Mouse (Mus musculus) myocyte (in vitro differentiated cells): ENCODE measurements around the gene Mvb12b. TPM values are rescaled to one million over a fixed set of nuclear protein-coding genes. Genes with fewer than 3 reads are reported as not detected.

ENCODE experiments used
- H3K27me3 ChIP-seq: one replicate; pipeline ENCODE4 v1.6.1; 2011; ENCODE audit not compliant: control insufficient read depth, insufficient read depth, insufficient read length
- H3K36me3 ChIP-seq: one replicate; pipeline ENCODE4 v1.6.1; 2011; ENCODE audit not compliant: control insufficient read depth, insufficient read depth
- H3K4me2 ChIP-seq: one replicate; pipeline ENCODE4 v1.6.1; 2011; ENCODE audit warnings: low read depth, control low read depth
- H3K4me3 ChIP-seq: one replicate; pipeline ENCODE4 v1.5.1; 2011; ENCODE audit warnings: mild to moderate bottlenecking, control low read depth, moderate library complexity
- H3K79me2 ChIP-seq: one replicate; pipeline ENCODE4 v1.6.1; 2011; ENCODE audit not compliant: control insufficient read depth, insufficient read depth
- H3ac ChIP-seq: one replicate; pipeline ENCODE4 v1.6.1; 2011; ENCODE audit not compliant: control insufficient read depth, insufficient read length
- CEBPB ChIP-seq: IDR thresholded peaks from 2 replicates; pipeline ENCODE4 v1.6.1; 2011; ENCODE audit warnings: mild to moderate bottlenecking, moderate library complexity; ENCODE audit not compliant: poor library complexity, insufficient read depth, severe bottlenecking
- E2F4 ChIP-seq: IDR thresholded peaks from one replicate; pipeline ENCODE4 v1.6.1; 2011; ENCODE audit warnings: mild to moderate bottlenecking, control low read depth, moderate library complexity; ENCODE audit not compliant: insufficient read depth
- MAX ChIP-seq: IDR thresholded peaks from one replicate; pipeline ENCODE4 v1.6.1; 2011; ENCODE audit warnings: low read depth, mild to moderate bottlenecking, control low read depth
- MYOD1 ChIP-seq, 3 experiments: IDR thresholded peaks; one replicate each; pipeline ENCODE4 v1.6.1; 2011; ENCODE audit warnings: control low read depth in 2 of 3, low read depth in 2 of 3, mild to moderate bottlenecking in 2 of 3, moderate library complexity in 1 of 3; ENCODE audit not compliant: insufficient read length in 2 of 3, control insufficient read depth in 1 of 3
- MYOG ChIP-seq, 3 experiments: IDR thresholded peaks; one replicate each; pipeline ENCODE4 v1.6.1; 2011; ENCODE audit warnings: control low read depth in 2 of 3, low read depth in 2 of 3, mild to moderate bottlenecking in 2 of 3; ENCODE audit not compliant: insufficient read length in 2 of 3, control insufficient read depth in 1 of 3, insufficient read depth in 1 of 3
- POLR2A ChIP-seq: IDR thresholded peaks from one replicate; pipeline ENCODE4 v1.6.1; 2011; ENCODE audit warnings: low read depth, mild to moderate bottlenecking, control low read depth, moderate library complexity; ENCODE audit not compliant: insufficient read length
- POLR2AphosphoS2 ChIP-seq: IDR thresholded peaks from one replicate; pipeline ENCODE4 v1.6.1; 2011; ENCODE audit warnings: low read depth, control low read depth; ENCODE audit not compliant: insufficient read length
- REST ChIP-seq: IDR thresholded peaks from one replicate; pipeline ENCODE4 v1.6.1; 2011; ENCODE audit warnings: mild to moderate bottlenecking, control low read depth, moderate library complexity; ENCODE audit not compliant: insufficient read depth, insufficient read length
- SRF ChIP-seq: IDR thresholded peaks from one replicate; pipeline ENCODE4 v1.6.1; 2011; ENCODE audit warnings: low read depth; ENCODE audit not compliant: control insufficient read depth, insufficient read length
- TCF12 ChIP-seq: IDR thresholded peaks from one replicate; pipeline ENCODE4 v1.6.1; 2011; ENCODE audit warnings: mild to moderate bottlenecking, control low read depth; ENCODE audit not compliant: poor library complexity, insufficient read depth, severe bottlenecking
- TCF3 ChIP-seq: IDR thresholded peaks from one replicate; pipeline ENCODE4 v1.6.1; 2011; ENCODE audit warnings: low read depth, control low read depth; ENCODE audit not compliant: insufficient read length
- USF1 ChIP-seq: IDR thresholded peaks from one replicate; pipeline ENCODE4 v1.6.1; 2011; ENCODE audit warnings: low read depth, mild to moderate bottlenecking, control low read depth, moderate library complexity
- polyA plus RNA-seq: library from polyadenylated mRNA; unstranded; fragments of >200 nt; fragmentation: generic; extraction: Trizol; gene quantifications from one replicate; pipeline ENCODE4 v1.2.1, GENCODE M21; 2012; ENCODE audit warnings: missing spikeins

Gene Mvb12b
- polyA plus RNA-seq, 1 experiment = 14.5 TPM

DNA sequence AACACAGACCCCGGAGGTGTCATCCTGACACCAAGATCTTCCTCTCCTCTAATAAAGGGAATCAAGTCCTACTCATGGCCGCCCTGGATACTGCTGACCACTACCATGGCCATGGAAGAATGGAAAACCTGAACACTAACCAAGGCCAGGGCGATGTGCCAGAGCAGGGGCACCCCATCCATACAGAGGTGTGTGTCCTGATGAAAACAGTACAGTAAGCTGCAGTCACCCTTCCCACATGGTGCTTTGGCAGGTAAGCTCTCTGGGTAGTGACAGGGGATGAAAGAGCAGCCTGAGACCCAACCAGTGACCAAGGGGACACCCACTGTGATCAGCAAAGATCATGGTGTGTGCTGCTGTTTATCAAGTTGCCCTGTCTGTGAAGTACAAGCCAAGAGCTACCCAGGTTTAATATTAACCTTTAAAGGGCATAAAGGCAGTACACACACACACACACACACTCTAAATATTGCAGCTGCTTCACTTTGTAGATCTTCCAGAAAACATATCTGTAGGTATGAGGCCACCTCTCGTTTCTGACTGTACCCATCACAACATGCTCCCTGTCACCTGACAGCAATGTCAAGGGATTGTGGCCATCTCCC lies 117.1 kb downstream of the Mvb12b start:
- TF ChIP-seq MYOG (IDR thresholded peaks at IDR 0.05; ENCODE audit: control insufficient read depth in 1 of 3, insufficient read depth in 1 of 3, insufficient read length in 2 of 3, low read depth in 2 of 3) (no peak), CEBPB (no peak), MYOD1 (IDR thresholded peaks at IDR 0.05; ENCODE audit: control insufficient read depth in 1 of 3, insufficient read length in 2 of 3, low read depth in 2 of 3) (no peak), TCF3 (no peak)

DNA sequence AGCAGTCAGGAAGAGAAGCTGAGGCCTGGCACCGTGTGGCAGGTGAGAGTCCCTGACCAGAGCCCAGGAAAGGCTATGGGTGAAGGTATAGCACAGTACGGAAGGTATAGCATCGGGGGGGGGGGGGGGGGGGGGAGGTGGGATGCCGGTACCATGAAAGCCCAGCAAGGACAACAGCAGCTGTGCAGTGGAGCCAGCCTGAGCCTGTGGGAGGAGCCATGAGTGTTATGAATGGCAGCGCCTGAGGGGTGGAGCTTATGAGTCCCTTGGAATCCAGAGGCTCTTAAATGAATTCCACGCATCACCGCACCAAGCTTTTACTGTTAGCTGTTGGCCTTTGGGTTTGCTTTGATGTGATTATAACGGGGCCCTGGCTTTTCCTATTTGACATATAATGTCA lies 123.3 kb downstream of the Mvb12b start:
- Histone ChIP-seq H3K4me2 (no peak overlapping the region), H3K36me3 (no peaks in the 10 kb centered on the region), H3K4me3 (no peak overlapping the region)

More for the DNA sequence above, 117.1 kb downstream of the Mvb12b start:
- Histone ChIP-seq H3K27me3 (no peaks in the 10 kb centered on the region), H3K4me3 (no peak overlapping the region), H3K36me3 (no peaks in the 10 kb centered on the region), H3ac (no peak overlapping the region), H3K79me2 (no peaks in the 10 kb centered on the region), H3K4me2 (no peak overlapping the region)

DNA sequence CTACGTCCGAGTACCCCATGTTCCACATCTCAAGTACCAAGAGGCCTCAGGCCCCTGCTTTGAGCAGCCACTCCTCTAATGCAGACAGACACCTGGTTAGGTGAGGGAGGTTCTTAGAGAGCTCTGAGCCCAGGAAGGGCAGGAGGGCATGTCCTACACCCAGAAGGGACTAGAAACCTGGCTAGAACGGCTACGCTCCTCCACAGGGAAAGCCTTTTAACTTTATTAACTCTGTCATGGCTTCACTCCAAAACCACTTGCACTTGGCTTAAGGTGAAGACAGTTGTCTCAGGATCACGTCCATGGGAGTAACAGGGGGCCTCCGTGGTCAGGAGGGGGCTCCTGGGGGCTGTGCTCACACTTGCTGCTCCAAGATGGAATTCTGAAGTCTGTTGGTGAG lies 125.5 kb downstream of the Mvb12b start:
- Histone ChIP-seq H3K36me3 (no peaks in the 10 kb centered on the region), H3K27me3 (no peaks in the 10 kb centered on the region), H3K4me2 (no peak overlapping the region), H3ac (no peak overlapping the region), H3K79me2 (no peaks in the 10 kb centered on the region), H3K4me3 (no peak overlapping the region)
- TF ChIP-seq POLR2AphosphoS2 = no peak
- no peak for TF ChIP-seq CEBPB
- TF ChIP-seq MYOD1 (IDR thresholded peaks at IDR 0.05; ENCODE audit: control insufficient read depth in 1 of 3, insufficient read length in 2 of 3, low read depth in 2 of 3) = no peak
- TF ChIP-seq MAX = no peak
- TF ChIP-seq TCF3 = no peak

More for the DNA sequence above, 123.3 kb downstream of the Mvb12b start:
- H3K79me2 ChIP-seq = no peaks in the 10 kb centered on the region
- no peak overlapping the region for H3ac ChIP-seq
- no peaks in the 10 kb centered on the region for H3K27me3 ChIP-seq
- TF ChIP-seq TCF3 = no peak
- TF ChIP-seq MAX = no peak
- TF ChIP-seq POLR2AphosphoS2 = no peak

DNA sequence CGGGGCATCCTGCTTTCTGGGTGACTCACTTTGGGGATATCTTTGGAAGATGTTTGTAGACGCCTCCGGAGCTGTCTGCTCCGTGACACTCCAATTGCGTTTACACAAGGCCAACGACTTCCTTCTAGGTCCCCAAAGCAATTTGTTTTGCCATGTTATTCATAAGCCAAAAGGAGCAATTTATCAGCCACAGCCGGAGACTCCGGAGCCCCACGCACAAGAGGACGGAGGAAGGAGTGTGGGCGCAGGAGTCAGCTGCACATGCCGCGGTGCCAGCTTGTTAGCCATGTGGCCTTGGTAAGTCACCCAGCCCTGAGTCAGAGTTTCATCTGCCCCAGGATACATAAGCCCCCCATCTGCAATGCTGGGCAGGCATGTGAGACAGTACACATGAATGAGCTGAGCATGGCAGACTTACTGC lies 127.2 kb downstream of the Mvb12b start:
- H3K4me2 ChIP-seq = peak overlapping the region; percentile 41
- no peaks in the 10 kb centered on the region for H3K36me3 ChIP-seq
- no peaks in the 10 kb centered on the region for H3K27me3 ChIP-seq
- H3K4me3 ChIP-seq = no peak overlapping the region
- no peak overlapping the region for H3ac ChIP-seq
- TF ChIP-seq TCF3 (peak; percentile 62), SRF (no peak), CEBPB (no peak), MYOG (IDR thresholded peaks at IDR 0.05; ENCODE audit: control insufficient read depth in 1 of 3, insufficient read depth in 1 of 3, insufficient read length in 2 of 3, low read depth in 2 of 3) (peak in 2 of 3 experiments; percentile 85 to 90), E2F4 (no peak), POLR2A (no peak), MYOD1 (IDR thresholded peaks at IDR 0.05; ENCODE audit: control insufficient read depth in 1 of 3, insufficient read length in 2 of 3, low read depth in 2 of 3) (peak in 2 of 3 experiments; percentile 92 to 98), MAX (peak; percentile 2), TCF12 (no peak), USF1 (no peak), POLR2AphosphoS2 (no peak)
- H3K79me2 ChIP-seq = no peaks in the 10 kb centered on the region

DNA sequence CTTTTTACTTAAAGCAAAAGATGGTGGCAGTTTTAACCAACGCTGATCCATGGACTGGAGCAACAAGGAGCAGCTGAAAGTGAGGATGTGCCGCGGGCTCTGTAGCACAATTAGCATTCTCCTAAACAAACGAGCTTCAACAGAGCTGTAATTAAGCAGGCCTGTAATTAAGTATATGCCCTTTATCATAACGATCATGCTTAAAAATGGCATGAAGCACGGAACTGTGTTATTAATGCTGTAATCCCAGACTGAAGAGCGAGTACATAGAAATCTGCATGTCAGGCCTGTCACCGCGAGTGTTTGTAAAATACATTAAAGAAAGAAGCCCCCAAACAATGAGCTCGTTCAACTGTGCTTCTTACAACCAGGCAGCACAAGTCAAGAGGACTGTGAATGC lies 128.3 kb downstream of the Mvb12b start:
- no peaks in the 10 kb centered on the region for H3K27me3 ChIP-seq
- H3K36me3 ChIP-seq = no peaks in the 10 kb centered on the region
- no peaks in the 10 kb centered on the region for H3K79me2 ChIP-seq
- H3ac ChIP-seq = no peak overlapping the region
- TF ChIP-seq POLR2AphosphoS2 = no peak
- no peak for TF ChIP-seq MYOG (IDR thresholded peaks at IDR 0.05; ENCODE audit: control insufficient read depth in 1 of 3, insufficient read depth in 1 of 3, insufficient read length in 2 of 3, low read depth in 2 of 3)
- TF ChIP-seq MAX = no peak
- no peak overlapping the region for H3K4me3 ChIP-seq
- H3K4me2 ChIP-seq = no peak overlapping the region

GRCm38 (mm10) chr2:33755633-33756020 lies 132.1 kb downstream of the Mvb12b start:
- Histone ChIP-seq H3ac (no peak overlapping the region), H3K36me3 (no peaks in the 10 kb centered on the region), H3K79me2 (no peaks in the 10 kb centered on the region), H3K4me2 (peak overlapping the region; percentile 14), H3K4me3 (no peak overlapping the region), H3K27me3 (no peaks in the 10 kb centered on the region)
- TF ChIP-seq POLR2AphosphoS2 = no peak
- no peak for TF ChIP-seq REST
- no peak for TF ChIP-seq TCF3
- TF ChIP-seq SRF = no peak
- TF ChIP-seq USF1 = no peak
- no peak for TF ChIP-seq TCF12
- no peak for TF ChIP-seq MAX
- TF ChIP-seq E2F4 = no peak
- no peak for TF ChIP-seq MYOG (IDR thresholded peaks at IDR 0.05; ENCODE audit: control insufficient read depth in 1 of 3, insufficient read depth in 1 of 3, insufficient read length in 2 of 3, low read depth in 2 of 3)
- no peak for TF ChIP-seq MYOD1 (IDR thresholded peaks at IDR 0.05; ENCODE audit: control insufficient read depth in 1 of 3, insufficient read length in 2 of 3, low read depth in 2 of 3)
- no peak for TF ChIP-seq CEBPB
- no peak for TF ChIP-seq POLR2A
